Mouse (Mus musculus): ENCODE measurements around the gene Btbd35f14. TPM values are rescaled to one million over a fixed set of nuclear protein-coding genes. Genes with fewer than 3 reads are reported as not detected.

The Btbd35f14 gene
- total RNA-seq (2023): not detected

DNA sequence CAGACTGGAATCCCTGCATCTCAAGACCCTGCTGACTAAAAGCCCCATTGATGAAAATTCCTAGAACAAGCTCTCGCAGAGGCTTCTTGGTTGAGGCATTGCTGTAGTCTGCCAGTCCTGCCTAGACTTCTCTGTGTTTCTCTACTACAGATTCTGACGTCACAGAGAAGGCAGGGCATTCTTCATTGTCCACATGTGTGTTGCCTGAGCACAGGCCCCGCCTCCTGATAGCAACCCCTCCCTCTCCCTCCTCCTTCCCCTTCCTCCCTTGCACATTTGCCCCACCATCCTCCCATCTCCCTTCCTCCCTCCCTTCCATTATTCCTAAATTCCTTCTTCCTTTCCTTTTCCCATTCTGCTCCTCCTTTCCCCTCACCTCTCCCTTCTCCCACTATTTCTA, at the start of gene Btbd35f14:
TSS of gene Btbd35f14 (minus strand) at position 101 of the 400 bp plus-strand sequence.

DNA sequence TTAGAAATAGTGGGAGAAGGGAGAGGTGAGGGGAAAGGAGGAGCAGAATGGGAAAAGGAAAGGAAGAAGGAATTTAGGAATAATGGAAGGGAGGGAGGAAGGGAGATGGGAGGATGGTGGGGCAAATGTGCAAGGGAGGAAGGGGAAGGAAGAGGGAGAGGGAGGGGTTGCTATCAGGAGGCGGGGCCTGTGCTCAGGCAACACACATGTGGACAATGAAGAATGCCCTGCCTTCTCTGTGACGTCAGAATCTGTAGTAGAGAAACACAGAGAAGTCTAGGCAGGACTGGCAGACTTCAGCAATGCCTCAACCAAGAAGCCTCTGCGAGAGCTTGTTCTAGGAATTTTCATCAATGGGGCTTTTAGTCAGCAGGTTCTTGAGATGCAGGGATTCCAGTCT, 45.3 kb downstream of the Btbd35f14 start, which contains the start of gene Btbd35f13:
TSS of gene Btbd35f13 (plus strand) at position 301 of the 400 bp plus-strand sequence.

Other genes with a start within 250 kb of the Btbd35f14 start
- not detected for gene Btbd35f15, start 125.0 kb downstream of the Btbd35f14 start, total RNA-seq (2023)
- not detected for gene Btbd35f13, start 45.2 kb downstream of the Btbd35f14 start, total RNA-seq (2023)

All from CD8-positive naive resting alpha-beta T cell, adult 57 days (primary cell).